Mouse (Mus musculus): ENCODE data around the gene Ripply2. TPM values are rescaled to one million over a fixed set of nuclear protein-coding genes. Genes with fewer than 3 reads are reported as not detected.

Gene Ripply2
- polyA plus RNA-seq, 1 experiment from 2014 or later, result 0.49 TPM

GRCm38 (mm10) chr9:87008919-87009318, 6.4 kb upstream of the Ripply2 start:
- no peak overlapping the region for H3K4me2 ChIP-seq (ENCODE audit: low read depth, low read length)
- WGBS, result 91% methylated on average over 1 of the region's 1 CpGs
- ATAC-seq, result no peak
- no peak overlapping the region for H3K27ac ChIP-seq (ENCODE audit: low read length)
- no peak overlapping the region for H3K4me3 ChIP-seq (ENCODE audit: low read length)
- H3K9ac ChIP-seq (ENCODE audit: low read depth, low read length), result no peak overlapping the region
- H3K4me1 ChIP-seq (ENCODE audit: control insufficient read depth, insufficient read depth, low read length), result no peaks in the 10 kb centered on the region
- H3K36me3 ChIP-seq (ENCODE audit: control insufficient read depth, insufficient read depth, low read length), result no peaks in the 10 kb centered on the region
- H3K9me3 ChIP-seq (ENCODE audit: control insufficient read depth, low read length), result no peaks in the 10 kb centered on the region
- H3K27me3 ChIP-seq (replicated peaks; ENCODE audit: control insufficient read depth, insufficient read depth, low read length), result peaks cover 5% of the 10 kb centered on the region; the same call in 1 of the 2 replicates

- no peaks in the 10 kb centered on the region for H3K36me3 ChIP-seq (ENCODE audit: control insufficient read depth, insufficient read depth, low read length)
- H3K4me2 ChIP-seq (ENCODE audit: low read depth, low read length), result peak overlapping the region; percentile 75
- no peaks in the 10 kb centered on the region for H3K9me3 ChIP-seq (ENCODE audit: control insufficient read depth, low read length)
- ATAC-seq, result no peak
- WGBS, result 5% methylated on average over 10 of the region's 10 CpGs
- H3K4me1 ChIP-seq (ENCODE audit: control insufficient read depth, insufficient read depth, low read length), result peaks cover 4% of the 10 kb centered on the region; the same call in 1 of the 2 replicates
- peaks cover 31% of the 10 kb centered on the region for H3K27me3 ChIP-seq (replicated peaks; ENCODE audit: control insufficient read depth, insufficient read depth, low read length)
- peak overlapping the region; percentile 45 for H3K4me3 ChIP-seq (ENCODE audit: low read length)
- no peak overlapping the region for H3K9ac ChIP-seq (ENCODE audit: low read depth, low read length)
- H3K27ac ChIP-seq (ENCODE audit: low read length), result no peak overlapping the region
Observed at GRCm38 (mm10) chr9:87015938-87016294, 579 bp downstream of the Ripply2 start.

GRCm38 (mm10) chr9:87021778-87022523, 6.6 kb downstream of the Ripply2 start, which contains the start of gene Cyb5r4:
TSS of gene Cyb5r4 (plus strand) at chr9:87022014.
- peak within 1 kb of the TSS; percentile 87 for H3K4me3 ChIP-seq (ENCODE audit: low read length)
- H3K9me3 ChIP-seq (ENCODE audit: control insufficient read depth, low read length), result no peaks in the 10 kb centered on the region
- ATAC-seq, result peak; percentile 100
- H3K4me1 ChIP-seq (ENCODE audit: control insufficient read depth, insufficient read depth, low read length), result peaks cover 6% of the 10 kb centered on the region
- peaks cover 9% of the 10 kb centered on the region for H3K27me3 ChIP-seq (replicated peaks; ENCODE audit: control insufficient read depth, insufficient read depth, low read length)
- H3K4me2 ChIP-seq (ENCODE audit: low read depth, low read length), result peak within 1 kb of the TSS; percentile 64
- H3K27ac ChIP-seq (ENCODE audit: low read length), result peak within 1 kb of the TSS; percentile 79
- WGBS, result 0% methylated on average over 51 of the region's 52 CpGs
- H3K36me3 ChIP-seq (ENCODE audit: control insufficient read depth, insufficient read depth, low read length), result no peaks in the 10 kb centered on the region
- peak within 1 kb of the TSS; percentile 90 for H3K9ac ChIP-seq (ENCODE audit: low read depth, low read length)

- no peak for ATAC-seq
- H3K4me2 ChIP-seq (ENCODE audit: low read depth, low read length), result no peak overlapping the region
- no peaks in the 10 kb centered on the region for H3K27me3 ChIP-seq (replicated peaks; ENCODE audit: control insufficient read depth, insufficient read depth, low read length)
- no peaks in the 10 kb centered on the region for H3K36me3 ChIP-seq (ENCODE audit: control insufficient read depth, insufficient read depth, low read length)
- H3K4me1 ChIP-seq (ENCODE audit: control insufficient read depth, insufficient read depth, low read length), result peaks cover 6% of the 10 kb centered on the region
- no peak overlapping the region for H3K9ac ChIP-seq (ENCODE audit: low read depth, low read length)
- H3K9me3 ChIP-seq (ENCODE audit: control insufficient read depth, low read length), result no peaks in the 10 kb centered on the region
- no peak overlapping the region for H3K4me3 ChIP-seq (ENCODE audit: low read length)
- no peak overlapping the region for H3K27ac ChIP-seq (ENCODE audit: low read length)
- 79% methylated on average over 6 of the region's 6 CpGs for WGBS
Observed at GRCm38 (mm10) chr9:87025764-87026163, 10.4 kb downstream of the Ripply2 start.

- peak; percentile 53; the same call in 1 of the 2 replicates for ATAC-seq
- WGBS, result 42% methylated on average over 8 of the region's 8 CpGs
- H3K4me1 ChIP-seq (ENCODE audit: control insufficient read depth, insufficient read depth, low read length), result peaks cover 3% of the 10 kb centered on the region; the same call in 1 of the 2 replicates
Observed at GRCm38 (mm10) chr9:87027423-87028084, 12.2 kb downstream of the Ripply2 start.

GRCm38 (mm10) chr9:87032196-87032595, 16.9 kb downstream of the Ripply2 start:
- 82% methylated on average over 4 of the region's 4 CpGs for WGBS
- H3K9me3 ChIP-seq (ENCODE audit: control insufficient read depth, low read length), result no peaks in the 10 kb centered on the region
- H3K4me2 ChIP-seq (ENCODE audit: low read depth, low read length), result no peak overlapping the region
- H3K4me1 ChIP-seq (ENCODE audit: control insufficient read depth, insufficient read depth, low read length), result no peaks in the 10 kb centered on the region
- no peak overlapping the region for H3K4me3 ChIP-seq (ENCODE audit: low read length)
- no peaks in the 10 kb centered on the region for H3K27me3 ChIP-seq (replicated peaks; ENCODE audit: control insufficient read depth, insufficient read depth, low read length)
- no peak overlapping the region for H3K27ac ChIP-seq (ENCODE audit: low read length)
- no peaks in the 10 kb centered on the region for H3K36me3 ChIP-seq (ENCODE audit: control insufficient read depth, insufficient read depth, low read length)
- H3K9ac ChIP-seq (ENCODE audit: low read depth, low read length), result no peak overlapping the region
- no peak for ATAC-seq

More at GRCm38 (mm10) chr9:87027423-87028084, 12.2 kb downstream of the Ripply2 start:
- H3K9ac ChIP-seq (ENCODE audit: low read depth, low read length), result no peak overlapping the region
- no peaks in the 10 kb centered on the region for H3K9me3 ChIP-seq (ENCODE audit: control insufficient read depth, low read length)
- no peaks in the 10 kb centered on the region for H3K36me3 ChIP-seq (ENCODE audit: control insufficient read depth, insufficient read depth, low read length)
- H3K4me2 ChIP-seq (ENCODE audit: low read depth, low read length), result no peak overlapping the region
- H3K4me3 ChIP-seq (ENCODE audit: low read length), result no peak overlapping the region
- H3K27me3 ChIP-seq (replicated peaks; ENCODE audit: control insufficient read depth, insufficient read depth, low read length), result no peaks in the 10 kb centered on the region
- no peak overlapping the region for H3K27ac ChIP-seq (ENCODE audit: low read length)

- Histone ChIP-seq H3K27me3 (replicated peaks; ENCODE audit: control insufficient read depth, insufficient read depth, low read length) (no peaks in the 10 kb centered on the region), H3K4me2 (ENCODE audit: low read depth, low read length) (no peak overlapping the region), H3K27ac (ENCODE audit: low read length) (no peak overlapping the region), H3K36me3 (ENCODE audit: control insufficient read depth, insufficient read depth, low read length) (no peaks in the 10 kb centered on the region), H3K4me1 (ENCODE audit: control insufficient read depth, insufficient read depth, low read length) (no peaks in the 10 kb centered on the region), H3K4me3 (ENCODE audit: low read length) (no peak overlapping the region), H3K9ac (ENCODE audit: low read depth, low read length) (no peak overlapping the region), H3K9me3 (ENCODE audit: control insufficient read depth, low read length) (no peaks in the 10 kb centered on the region)
- WGBS, result 57% methylated on average over 2 of the region's 2 CpGs
- no peak for ATAC-seq
Observed at GRCm38 (mm10) chr9:87034831-87035580, 19.7 kb downstream of the Ripply2 start.

- H3K4me1 ChIP-seq (ENCODE audit: control insufficient read depth, insufficient read depth, low read length), result no peaks in the 10 kb centered on the region
- H3K36me3 ChIP-seq (ENCODE audit: control insufficient read depth, insufficient read depth, low read length), result no peaks in the 10 kb centered on the region
- 73% methylated on average over 4 of the region's 4 CpGs for whole genome bisulfite sequencing
- no peak overlapping the region for H3K9ac ChIP-seq (ENCODE audit: low read depth, low read length)
- no peak overlapping the region for H3K4me2 ChIP-seq (ENCODE audit: low read depth, low read length)
- no peaks in the 10 kb centered on the region for H3K27me3 ChIP-seq (replicated peaks; ENCODE audit: control insufficient read depth, insufficient read depth, low read length)
- no peak overlapping the region for H3K27ac ChIP-seq (ENCODE audit: low read length)
- H3K4me3 ChIP-seq (ENCODE audit: low read length), result no peak overlapping the region
- no peak for ATAC-seq
- H3K9me3 ChIP-seq (ENCODE audit: control insufficient read depth, low read length), result no peaks in the 10 kb centered on the region
Observed at GRCm38 (mm10) chr9:87049425-87049824, 34.1 kb downstream of the Ripply2 start.

- H3K27me3 ChIP-seq (replicated peaks; ENCODE audit: control insufficient read depth, insufficient read depth, low read length), result no peaks in the 10 kb centered on the region
- no peaks in the 10 kb centered on the region for H3K4me1 ChIP-seq (ENCODE audit: control insufficient read depth, insufficient read depth, low read length)
- 0 out of 2 replicates have a peak, but pooled peaks cover 3% of the 10 kb centered on the region for H3K36me3 ChIP-seq (ENCODE audit: control insufficient read depth, insufficient read depth, low read length)
- H3K4me3 ChIP-seq (ENCODE audit: low read length), result no peak overlapping the region
- no peak for ATAC-seq
- no peak overlapping the region for H3K4me2 ChIP-seq (ENCODE audit: low read depth, low read length)
- H3K9me3 ChIP-seq (ENCODE audit: control insufficient read depth, low read length), result no peaks in the 10 kb centered on the region
- H3K27ac ChIP-seq (ENCODE audit: low read length), result no peak overlapping the region
- H3K9ac ChIP-seq (ENCODE audit: low read depth, low read length), result no peak overlapping the region
- WGBS, result 93% methylated on average over 11 of the region's 11 CpGs
Observed at GRCm38 (mm10) chr9:87055547-87056235, 40.4 kb downstream of the Ripply2 start.

Measured in intestine, embryonic 16.5 days (tissue).